Mouse (Mus musculus) midbrain, embryonic 10.5 days (tissue): Measurements from ENCODE around the gene Cyp2d26. TPM values are rescaled to one million over a fixed set of nuclear protein-coding genes. Genes with fewer than 3 reads are reported as not detected.

Source experiments
- microRNA-seq: library from miRNA; unstranded; fragments of <30 nt; microRNA quantifications from one replicate; pipeline ENCODE4, GENCODE M21; 2017
- polyA plus RNA-seq: library from polyadenylated mRNA; unstranded; fragments of >200 nt; fragmentation: Nextera tagmentation; extraction: Ambion mirVana; gene quantifications from 2 replicates; pipeline ENCODE4 v1.2.1, GENCODE M21; 2016

Gene Cyp2d26
- polyA plus RNA-seq, 1 experiment from 2014 or later: not detected

Small RNA genes within 50 kb of the gene (microRNA-seq; reads per million reads assigned to microRNA genes)
- gene Gm27618: not detected

Other genes with a start within 250 kb of the Cyp2d26 start
- gene Cyp2d12, start 239.2 kb downstream of the Cyp2d26 start, polyA plus RNA-seq: not detected in 2 replicates
- gene Cyp2d34, start 173.3 kb downstream of the Cyp2d26 start, polyA plus RNA-seq: not detected in 2 replicates
- not detected in 2 replicates for gene Cyp2d40, start 30.1 kb downstream of the Cyp2d26 start, polyA plus RNA-seq
- 7.5 and 8.4 TPM in 2 replicates for gene Tcf20, start 193.6 kb upstream of the Cyp2d26 start, polyA plus RNA-seq
- 4.3 and 4.6 TPM in 2 replicates for gene Nfam1, start 239.0 kb upstream of the Cyp2d26 start, polyA plus RNA-seq